Mouse (Mus musculus): ENCODE data around the gene Tnfrsf9.
"Not testable (repeated sequence)": the region's sequence is repeated elsewhere in the genome, so short reads cannot be mapped to it uniquely, and the experiment has no call there.

The Tnfrsf9 gene

DNA sequence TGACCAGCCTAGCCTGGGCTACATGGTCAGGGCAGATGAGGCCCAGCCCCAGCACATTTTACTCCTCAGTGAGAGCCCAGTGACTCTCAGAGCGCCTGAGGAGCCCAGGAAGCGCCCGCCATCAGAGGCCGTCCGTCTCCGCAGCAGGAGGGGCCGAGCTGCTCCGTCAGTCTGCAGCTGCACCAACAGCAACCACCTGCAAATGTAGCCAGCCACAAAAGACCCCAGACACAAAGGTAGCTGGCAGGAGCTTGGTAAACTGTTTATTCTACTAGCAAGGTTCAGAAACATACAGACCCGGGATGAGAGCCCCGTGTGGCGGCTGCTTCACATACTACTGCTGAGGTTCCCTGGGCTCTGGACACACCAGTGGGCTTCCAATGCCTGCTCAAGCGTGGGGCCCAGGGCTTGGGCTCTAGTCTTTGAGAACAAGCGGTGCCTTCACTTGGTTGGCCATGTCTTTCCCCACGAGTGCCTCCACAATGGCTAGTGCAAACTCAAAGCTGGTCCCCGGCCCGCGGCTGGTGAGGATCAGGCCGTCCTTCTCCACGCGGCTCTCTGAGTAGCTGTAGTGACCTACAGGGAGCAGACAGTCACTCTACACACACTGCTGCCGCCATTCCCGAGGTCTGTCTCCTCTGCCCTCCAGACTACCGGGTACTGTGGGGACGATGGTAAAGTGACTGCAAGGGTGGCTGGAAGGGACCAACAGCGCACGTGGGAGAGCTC, 17.3 kb upstream of the Tnfrsf9 start:
- no peak for DNase-seq

DNA sequence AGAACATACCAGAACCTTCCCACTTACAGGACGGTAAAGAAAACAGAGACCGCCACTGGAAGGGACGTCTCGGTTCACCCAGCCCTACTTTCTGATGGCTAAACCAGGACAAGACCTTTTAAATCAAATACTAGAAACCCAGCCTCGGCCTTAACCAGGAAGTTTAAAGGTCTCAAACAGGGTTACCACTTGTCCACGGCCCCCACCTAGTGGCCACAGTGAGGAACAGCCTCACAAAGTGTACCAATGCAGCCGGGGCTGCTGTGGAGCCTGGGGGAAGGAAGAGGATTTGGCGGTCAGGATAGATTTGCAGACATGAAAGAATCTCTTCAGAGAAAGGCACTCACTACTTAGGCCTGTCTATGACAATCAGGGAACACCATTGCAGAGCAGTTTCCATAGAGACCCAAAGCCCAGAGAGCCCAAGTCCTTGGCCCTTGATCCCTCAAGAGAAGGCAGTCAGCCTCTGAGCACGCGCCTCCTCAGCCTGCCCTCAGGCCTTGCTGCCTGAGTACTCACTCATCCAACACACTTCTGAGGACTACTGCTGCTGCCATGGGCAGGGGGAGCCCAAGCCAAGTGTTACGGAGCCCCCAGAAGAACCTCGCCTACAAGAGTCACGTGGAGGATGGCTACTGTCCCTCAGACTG, 15.5 kb upstream of the Tnfrsf9 start:
- DNase-seq, result peak; percentile 84

DNA sequence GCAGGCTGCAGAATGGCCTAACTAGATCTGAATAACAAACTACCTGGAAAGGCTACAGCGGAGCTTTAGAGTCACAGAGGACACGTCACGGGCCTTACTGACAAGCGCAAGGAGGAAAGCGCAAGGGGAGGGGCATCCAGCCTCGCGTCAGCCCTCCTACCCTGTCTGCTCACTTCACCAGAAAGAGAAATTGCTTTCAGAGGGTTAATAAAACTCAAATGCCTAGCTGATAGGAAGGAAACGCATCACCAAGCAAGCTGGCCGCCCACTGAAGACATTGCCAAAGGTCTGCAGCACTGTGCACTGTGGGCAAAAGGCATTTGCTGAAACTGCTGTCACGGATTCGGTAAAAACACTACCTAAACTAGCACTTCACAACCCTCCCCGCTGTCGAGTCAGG, 13.9 kb upstream of the Tnfrsf9 start:
- no peak for DNase-seq

DNA sequence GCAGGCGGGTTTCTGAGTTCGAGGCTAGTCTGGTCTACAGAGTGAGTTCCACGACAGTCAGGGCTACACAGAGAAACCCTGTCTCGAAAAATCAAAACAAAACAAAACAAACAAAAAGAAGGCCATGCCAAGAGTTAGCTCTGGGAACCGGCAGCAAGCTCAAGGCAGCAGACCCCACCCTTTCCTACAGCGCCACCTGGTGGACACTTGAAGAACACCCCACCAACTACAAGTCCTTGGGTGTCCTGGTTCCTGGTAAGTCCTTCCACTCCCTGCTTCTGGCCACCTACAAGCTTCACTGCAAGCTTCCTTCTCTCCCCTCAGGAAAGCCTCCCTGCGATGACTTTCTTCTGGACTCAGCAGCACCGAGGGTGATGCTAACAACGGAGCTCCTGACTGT, 12.7 kb upstream of the Tnfrsf9 start:
- peak; percentile 75 for DNase-seq

DNA sequence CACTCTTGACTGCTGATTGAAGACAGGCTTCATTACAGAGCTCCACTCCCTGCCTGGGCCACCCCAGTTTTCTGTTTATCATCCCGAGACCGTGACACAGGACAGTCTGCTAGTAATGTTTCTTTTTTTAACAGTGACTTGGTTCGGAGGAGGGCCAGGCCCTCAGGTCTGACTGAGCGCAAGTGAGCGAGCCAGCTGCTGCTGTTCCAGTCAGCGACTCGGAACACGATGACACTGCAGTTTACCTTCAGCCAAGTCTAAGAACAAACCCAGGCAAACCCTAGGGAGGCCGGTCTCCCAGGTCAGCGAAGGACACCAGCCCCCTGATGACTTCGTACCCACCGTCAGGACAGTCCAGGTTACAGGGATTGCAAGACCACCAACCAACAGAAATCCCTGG, 12.3 kb upstream of the Tnfrsf9 start:
- DNase-seq, result no peak

DNA sequence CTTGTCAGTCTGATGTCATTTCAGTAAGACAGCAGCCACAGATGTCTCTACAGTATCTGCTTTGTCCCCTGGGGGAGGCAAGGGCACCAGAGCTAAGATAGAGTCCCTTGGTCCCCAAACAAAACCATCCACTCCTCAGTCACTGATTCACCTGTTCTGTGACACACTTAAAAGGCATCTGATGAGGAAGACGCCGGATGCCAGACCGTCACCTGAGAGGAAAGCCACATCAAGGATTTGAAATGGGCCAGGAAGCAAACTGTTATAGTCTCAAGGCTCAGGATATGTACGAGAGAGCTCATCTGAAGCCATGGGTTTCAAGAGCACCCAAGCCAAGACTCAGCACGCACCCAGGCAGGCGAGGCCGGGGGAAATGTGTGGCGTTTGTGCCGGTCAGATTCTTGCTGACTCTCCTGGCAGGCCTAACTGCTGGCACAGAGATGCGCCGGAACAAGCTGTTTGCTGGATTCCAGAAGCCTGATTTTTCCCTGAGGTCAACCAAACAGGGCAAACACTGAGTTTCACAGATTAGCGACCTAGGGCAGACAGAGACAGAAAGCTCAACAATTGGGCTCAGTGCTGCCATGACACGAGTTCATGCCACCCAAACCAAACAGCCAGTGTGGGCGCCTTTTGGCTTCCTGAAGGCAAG, 11.1 kb upstream of the Tnfrsf9 start:
- DNase-seq, result no peak

DNA sequence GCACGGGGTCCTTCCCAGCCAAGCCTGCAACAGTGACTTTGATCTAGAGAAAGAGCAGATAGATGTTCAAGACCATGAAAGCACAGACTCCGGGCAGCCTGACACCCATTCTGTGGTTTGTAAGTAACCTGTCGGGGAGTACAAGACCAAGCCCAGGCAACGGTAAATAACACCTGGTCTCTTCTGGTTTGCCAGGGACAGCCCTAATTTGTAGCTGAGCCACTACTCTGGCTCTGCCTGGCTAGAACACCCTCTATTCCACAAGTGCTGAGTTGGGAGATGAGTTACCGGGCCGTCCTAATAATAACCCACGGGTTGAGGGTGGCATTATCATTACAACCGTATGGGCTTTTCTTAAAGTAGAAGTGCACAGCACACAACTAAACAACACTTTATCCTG, 7.3 kb upstream of the Tnfrsf9 start:
- DNase-seq, result no peak

DNA sequence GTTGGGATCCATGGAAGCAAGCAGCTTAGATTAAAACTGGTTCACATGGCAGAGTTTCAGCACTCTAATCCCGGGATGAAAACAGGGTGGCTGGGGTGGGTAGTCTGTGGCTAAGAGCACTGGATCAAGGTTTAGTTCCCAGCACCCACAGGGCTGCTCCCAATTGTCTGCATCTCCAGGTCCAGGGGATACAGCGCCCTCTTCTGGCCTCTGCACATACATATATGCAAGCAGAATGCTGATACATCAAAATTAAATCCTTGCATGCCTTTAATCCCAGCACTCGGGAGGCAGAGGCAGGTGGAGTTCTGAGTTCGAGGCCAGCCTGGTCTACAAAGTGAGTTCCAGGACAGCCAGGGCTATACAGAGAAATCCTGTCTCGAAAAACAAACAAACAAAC, 5.8 kb upstream of the Tnfrsf9 start:
- DNase-seq, result not testable (repeated sequence)

DNA sequence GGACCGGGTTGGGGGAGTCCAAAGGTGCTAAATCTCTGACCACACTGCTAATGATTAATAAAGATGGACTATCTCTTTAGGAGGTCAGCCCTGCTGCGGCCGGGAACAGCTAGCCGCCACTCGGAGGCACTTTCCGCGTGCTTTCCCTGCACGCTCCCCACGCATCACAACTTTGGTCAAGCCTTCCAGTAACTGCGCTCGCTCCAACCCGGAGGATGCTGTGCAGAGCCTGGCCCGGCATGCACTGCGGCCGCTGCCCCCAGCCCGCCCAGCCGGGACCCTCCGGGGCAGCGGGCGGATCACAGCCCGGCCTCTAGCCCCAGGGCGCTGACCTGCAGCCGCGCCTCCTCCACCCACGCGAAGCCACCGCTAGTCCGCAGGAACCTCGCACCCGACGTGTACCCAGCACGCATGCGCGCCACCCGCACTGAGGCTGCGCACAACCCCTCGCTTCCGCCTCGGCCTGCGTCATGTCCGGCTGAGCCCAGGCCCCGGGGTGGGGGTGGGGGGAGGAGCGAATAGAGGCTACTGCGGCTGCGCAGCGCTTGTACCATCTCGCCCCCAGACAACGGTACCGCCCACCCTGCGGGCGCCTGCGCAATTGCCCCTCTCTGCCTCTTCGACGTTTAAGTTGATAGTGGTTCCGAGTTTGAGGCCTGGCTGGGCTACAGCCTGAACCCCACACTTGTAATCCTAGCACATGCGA, 4.8 kb upstream of the Tnfrsf9 start:
- DNase-seq, result peak; percentile 99

DNA sequence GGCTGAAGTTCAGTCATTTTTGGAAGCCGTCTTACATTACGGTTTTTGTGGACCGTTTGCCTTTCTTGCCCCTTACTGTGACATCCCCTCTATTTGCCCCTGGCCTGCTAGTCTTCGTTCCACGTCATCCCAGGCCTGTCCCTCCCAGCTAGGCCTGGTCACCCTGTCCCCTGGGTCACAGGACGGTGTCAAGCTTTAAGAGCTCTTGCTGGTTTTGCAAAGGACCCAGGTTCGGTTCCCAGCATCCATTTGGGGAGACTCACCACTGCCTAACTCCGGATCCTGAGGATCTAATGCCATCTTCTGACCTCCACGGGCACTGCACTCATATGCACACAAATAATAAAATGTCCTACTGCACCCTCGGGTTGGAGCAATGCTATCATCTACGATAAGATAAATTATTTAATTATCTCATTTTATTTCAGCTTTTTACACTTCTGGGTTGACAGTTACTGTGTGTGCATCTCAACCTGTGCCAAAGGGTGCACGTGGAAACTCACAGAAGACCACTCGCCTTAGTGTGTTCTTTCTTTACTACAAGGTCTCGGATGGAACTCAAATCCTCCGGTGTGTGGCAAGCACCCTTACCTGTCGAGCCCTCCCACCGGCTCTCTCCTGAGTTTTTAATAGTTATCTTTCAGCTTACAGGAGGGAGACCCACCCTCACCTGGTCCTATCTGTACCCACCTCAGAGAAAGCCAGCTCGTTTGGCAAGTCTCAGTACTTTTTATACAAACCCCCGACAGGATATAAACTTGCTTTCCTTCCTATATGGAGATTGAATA, 4.0 kb upstream of the Tnfrsf9 start:
- no peak for DNase-seq

DNA sequence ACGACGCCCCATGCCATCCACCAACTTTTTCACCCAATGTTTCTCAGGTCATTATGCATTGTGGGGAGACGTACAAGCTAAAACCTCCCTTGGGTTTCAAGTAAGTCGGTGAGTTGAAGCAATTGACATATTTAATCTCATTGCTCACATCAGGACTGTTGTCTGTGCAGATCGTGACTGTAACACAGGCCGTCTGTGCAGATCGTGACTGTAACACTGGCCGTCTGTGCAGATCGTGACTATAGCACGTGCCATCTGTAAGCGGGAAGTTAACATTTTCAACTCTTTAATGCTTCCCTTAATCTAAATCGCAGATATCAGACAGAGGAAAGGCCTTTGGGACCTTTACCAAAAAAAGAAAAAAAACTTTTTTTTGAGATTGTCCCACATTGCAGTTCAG, 619 bp upstream of the Tnfrsf9 start:
- DNase-seq, result no peak

DNA sequence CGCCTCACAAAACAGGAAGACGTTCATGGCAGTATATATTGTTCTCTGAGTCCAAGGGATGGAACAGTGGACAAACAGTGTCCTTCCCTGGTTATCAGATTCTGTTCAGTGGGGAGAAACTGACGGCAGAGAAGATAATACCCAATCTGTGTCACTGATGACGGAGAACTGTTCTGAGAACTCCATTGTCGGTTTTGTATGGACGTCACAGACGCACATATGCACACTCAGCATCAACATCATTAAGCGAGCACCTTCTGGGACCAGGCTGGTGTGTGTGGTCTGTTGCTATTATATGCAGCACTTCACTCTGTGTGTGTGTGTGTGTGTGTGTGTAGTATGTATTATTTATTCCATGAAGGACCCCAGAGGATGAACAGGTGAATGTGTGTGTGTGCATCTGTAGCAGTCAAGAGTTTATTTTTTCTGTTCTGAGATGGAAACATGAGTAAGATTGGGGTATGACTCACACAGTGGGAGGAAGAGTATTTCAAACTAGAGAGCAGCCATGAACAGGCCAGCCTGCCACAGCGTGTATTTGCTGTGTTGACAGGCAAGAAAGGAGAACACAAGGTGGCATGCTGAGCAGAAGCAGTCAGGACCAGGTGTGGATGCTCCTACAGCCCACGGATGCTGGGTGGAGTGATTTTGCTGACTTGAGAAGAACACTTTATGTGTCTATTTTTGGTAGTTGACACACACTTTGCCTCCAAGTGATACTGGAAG, 982 bp downstream of the Tnfrsf9 start:
- no peak for DNase-seq

DNA sequence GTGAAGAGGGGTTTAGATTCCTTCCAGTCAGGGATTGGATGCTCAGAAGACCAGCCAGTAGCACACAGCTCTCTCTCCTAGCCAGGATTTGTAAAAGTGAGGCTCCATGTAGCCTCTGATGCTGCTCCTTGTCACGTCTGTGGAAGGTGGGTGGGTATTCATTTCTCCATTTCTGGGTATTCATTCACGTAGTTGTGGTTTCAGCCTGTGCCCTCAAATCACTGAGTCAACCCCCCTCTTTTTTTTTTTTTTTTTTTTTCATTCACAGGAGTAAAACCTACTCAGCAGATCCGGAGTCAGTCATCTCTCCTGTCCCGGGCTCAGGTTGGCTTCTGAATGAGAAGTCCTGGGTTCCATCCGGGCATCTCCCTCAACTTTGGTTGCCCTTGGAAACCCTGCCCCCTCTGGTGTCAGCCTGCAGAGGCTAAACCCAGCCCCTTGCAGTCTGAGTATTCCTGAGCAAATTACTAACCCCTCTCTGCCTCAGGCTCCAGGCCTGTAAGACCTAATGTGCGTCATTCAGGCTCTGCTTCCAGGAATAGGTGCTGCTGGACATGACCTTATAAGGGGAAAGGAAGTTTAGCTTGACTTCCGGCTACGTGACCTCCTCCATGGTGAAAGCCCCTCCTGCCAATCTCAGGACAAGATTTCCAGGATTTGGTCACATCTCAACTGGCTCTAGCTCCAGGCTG, 3.1 kb downstream of the Tnfrsf9 start:
- DNase-seq, result no peak

DNA sequence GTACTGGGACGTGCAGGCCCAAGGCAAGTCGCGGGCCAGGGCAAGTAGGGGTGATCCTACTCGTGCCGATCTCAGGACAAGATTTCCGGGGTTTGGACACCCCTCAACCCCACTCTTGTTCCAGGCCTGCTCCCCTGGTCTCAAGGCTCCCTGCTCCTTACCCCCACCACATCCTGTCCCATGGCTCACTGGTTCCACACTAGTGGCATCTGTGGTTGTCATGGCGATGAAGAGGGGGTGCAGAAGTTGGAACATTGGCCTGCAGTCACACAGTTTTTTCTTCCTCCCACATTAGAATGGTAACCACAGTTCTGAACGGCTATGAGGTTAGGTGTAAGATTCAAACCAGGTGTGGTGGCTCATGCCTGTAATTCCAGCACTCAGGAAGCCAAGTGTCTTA, 6.8 kb downstream of the Tnfrsf9 start:
- no peak for DNase-seq

DNA sequence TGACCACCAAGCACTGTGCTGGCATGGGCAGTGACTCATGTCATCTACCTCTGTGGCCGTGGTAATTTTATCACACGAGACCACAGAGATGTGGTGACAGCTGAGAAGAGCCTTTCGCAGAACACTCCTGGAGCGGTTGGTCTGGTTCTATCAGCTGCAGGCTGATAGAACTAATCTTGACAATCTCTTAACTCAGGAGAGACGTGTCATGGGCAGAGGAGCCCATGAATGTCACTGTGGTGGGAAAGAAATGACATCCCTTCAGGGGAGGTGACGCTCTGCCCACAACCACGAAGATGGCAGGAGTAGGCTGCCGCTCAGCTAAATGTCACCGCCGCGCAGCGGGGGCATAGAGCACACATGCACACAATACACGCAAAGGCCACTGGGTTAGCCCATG, 9.9 kb downstream of the Tnfrsf9 start:
- DNase-seq, result no peak

DNA sequence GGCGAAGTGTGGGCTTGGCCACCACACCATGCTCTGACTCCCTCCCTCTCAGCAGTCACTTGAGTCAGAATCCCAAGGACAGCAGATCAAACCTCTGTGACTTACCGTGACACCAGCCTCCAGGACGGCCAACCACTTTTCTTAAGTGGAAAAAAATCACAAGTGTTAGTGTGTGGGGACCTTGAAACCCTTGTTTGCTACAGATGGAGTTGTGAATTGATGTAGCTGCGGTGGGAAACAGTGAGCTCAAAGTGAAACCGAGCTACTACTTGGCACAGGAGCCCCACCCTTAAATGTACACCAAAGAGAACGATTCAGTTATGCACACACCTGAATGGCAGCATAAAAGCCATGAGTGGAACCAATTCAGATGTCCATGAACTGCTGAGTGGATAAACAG, 10.6 kb downstream of the Tnfrsf9 start:
- DNase-seq, result no peak

DNA sequence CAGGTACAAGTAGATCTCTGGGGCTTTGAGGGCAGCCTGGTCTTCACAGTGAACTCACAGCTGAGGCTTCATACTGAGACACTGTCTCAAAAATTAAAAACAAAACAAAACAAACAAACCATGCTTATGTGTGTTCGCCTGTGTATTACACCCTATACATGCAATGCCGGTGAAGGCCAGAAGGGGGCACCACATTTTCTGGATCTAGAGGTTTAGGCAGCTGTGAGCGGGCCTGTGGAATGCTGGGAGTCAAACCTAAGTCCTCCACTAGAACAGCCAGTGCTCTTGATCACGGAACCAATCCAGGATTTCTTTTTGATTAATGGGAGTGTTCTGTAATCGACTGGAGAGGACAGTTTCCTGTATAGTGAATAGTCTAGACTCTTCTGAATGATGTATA, 11.6 kb downstream of the Tnfrsf9 start:
- peak; percentile 22 for DNase-seq

DNA sequence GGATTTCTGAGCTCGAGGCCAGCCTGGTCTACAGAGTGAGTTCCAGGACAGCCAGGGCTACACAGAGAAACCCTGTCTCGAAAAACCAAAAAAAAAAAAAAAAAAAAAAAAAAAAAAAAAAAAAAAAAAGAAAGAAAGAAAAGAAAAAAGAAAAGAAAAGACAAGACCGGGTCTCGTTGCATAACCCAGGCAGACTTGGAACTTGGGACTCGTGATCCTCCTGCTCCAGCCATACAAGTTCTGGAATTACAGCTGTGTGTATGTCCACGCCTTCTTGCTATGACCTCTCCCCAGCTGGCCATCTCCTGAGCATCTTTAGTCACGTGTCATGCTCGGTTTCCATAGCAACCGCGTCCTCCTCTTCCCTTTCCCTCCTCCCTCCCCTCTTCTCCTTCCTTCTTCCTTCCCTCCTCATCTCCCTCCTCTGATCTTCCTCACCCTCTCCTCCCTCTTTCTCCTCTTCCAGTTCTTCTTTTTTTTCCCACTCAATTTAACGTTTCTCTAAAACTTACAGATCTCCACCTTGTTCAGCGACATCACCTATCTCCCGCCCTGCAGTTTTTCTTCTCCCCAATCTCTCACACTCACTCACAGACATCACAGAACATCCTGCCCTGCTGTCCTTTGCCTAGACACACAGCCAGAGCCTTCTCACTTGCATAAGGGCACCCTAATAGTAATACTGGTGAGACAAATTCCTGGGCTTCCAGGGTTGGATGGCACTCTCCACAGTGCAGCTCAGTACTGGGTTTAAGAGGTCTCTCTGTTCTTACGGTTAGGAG, 12.8 kb downstream of the Tnfrsf9 start:
- peak; percentile 65 for DNase-seq

DNA sequence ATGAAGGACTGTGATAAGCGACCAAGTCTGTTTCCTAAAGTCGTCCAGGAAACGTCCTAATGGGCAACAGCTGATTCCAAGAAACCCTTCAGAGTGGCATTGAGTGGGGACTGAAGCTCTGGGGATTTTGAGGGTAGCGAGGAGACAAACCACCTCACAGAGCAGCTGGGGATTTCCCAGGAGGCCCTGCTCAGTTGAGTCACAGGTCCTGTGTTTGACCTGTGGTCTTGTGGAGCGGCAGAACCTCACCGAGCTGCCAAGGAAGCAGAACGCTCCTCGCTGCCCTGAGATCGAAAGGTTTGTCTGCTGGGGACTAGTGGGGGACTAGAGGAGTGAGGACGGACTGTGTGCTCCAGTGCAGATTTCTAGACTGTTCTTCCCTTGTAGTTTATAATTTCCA, 13.4 kb downstream of the Tnfrsf9 start:
- no peak for DNase-seq

DNA sequence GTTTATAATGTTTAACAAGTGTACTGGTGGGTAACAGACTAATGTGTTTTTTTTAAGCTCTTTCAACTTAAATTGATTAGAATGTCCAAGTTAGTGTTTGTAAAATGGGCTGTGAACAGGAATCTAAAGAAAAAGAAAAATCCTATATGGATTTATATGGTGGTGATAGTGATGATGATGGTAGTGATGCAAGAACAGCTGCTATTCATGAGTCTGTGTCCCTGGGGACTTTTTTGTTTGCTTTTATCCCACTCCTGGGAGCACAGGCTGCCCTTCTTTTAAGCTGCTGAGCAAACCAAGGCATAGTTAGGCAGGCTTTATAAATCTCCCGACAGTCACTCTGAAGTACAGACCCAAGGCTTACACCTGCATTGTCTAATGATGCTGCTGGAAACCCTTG, 19.1 kb downstream of the Tnfrsf9 start:
- no peak for DNase-seq

All from embryo, embryonic 11 days (tissue).